Mouse (Mus musculus): ENCODE data around the gene Rbms1. TPM values are rescaled to one million over a fixed set of nuclear protein-coding genes. Genes with fewer than 3 reads are reported as not detected.
A peak's percentile ranks its signal among the peaks of the same experiment; 100 is the strongest.

Rbms1 gene
- total RNA-seq, 2 experiments from 2014 or later = 43.2 to 46.4 TPM

DNA sequence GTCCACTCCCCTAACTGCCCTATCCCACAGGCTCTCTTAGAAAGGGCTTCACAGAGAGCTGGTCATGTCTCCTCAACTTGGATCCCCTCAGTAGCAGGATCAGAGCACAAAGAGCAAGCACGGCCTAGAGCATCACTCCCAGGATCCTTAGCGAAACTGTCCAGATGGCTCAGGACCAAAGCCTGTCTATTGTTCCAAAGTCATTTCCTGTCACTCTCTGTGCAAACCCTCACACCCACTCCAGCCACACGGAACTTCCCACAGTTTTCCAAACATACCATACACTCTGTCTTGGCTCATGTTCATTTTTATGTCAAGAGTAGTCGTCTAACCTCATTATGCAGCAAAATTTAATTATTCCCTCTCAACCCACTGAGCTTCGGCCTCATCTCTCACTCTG, 40.6 kb downstream of the Rbms1 start:
- peak; percentile 47 to 50 for DNase-seq
- intact Hi-C loops (cut with DNase I) = loop anchor here (2.0 kb wide), 2 partner anchors 40 to 42 kb away; partner anchors contain the start of gene Rbms1

DNA sequence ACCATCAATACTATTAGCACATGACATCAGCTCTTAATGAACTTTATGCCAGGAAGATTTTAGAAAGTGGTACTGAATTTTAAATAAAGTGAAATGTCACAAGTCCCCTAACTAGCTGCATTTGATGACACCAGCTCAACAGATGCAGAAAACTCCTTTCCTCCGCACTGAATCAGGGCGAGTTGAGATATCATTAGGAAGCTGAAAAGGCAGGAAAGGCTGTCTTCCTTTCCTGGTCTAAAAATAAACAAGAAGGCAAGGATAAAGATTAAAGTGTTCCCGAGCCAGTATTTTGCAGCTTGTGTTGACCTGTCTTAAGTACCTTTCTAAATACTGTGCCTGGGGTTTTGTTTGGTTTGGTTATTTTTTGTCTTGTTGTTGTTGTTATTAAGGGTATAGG, 42.9 kb downstream of the Rbms1 start:
- intact Hi-C loops (cut with DNase I) = no loop called here
- no peak for DNase-seq

DNA sequence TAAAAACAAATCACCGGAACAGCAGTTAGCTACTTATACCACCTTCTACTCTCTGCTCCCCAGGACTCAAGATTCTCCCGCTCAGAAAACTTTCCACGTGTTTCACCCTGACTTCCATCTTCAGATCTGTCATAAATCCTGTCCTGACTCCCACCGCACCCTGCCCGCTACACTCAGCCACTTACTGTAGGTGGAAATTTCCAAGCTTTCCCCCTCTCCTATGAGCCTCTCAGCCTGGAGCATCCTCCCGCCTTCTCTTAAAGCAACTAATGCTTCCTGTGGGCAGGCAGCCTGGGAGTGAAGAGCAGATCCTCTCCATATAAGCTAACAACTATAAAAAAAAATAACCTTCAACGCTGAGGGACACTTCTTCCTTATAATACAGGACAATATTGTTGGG, 44.6 kb downstream of the Rbms1 start:
- DNase-seq = no peak
- intact Hi-C loops (cut with DNase I) = loop anchor here (5.0 kb wide), 1 partner anchor 379 kb away; no protein-coding TSS in a partner anchor

DNA sequence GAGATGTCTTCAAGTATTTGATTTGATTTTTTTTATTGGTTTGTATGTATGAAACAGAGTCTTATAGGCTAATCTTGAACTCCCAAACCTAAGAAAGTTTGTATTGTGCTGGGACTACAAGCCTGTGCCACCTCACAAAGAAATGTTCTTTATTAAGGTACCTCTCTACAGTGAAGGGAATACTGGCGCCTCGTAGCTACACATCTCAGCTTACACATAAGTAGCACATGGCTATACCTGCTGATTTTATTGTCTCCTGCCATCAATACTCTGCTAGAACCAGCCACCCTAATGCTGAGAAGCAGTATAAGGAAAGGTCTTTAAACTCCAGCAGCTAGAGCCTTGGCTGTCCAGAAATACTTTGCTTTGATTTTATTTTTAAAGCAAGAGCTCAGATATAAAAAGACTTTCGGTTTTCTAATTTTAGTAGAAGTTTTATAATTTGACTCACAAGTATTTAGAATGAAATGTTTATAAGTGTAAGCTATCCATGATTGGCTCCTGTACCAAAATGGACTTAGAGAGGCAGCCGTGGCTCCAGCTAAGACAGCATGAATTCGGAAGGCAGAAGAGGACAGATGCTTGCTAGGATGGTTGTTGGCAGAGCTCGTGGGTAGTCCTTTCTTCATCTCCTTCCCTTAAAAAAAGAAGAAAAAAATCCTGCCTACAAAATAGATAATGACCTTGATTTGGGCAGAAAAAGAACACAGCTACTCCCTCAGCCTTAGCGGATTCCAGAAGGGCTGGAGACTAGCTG, 48.3 kb downstream of the Rbms1 start:
- intact Hi-C loops (cut with DNase I) = loop anchor here (5.0 kb wide), 1 partner anchor 383 kb away; no protein-coding TSS in a partner anchor

DNA sequence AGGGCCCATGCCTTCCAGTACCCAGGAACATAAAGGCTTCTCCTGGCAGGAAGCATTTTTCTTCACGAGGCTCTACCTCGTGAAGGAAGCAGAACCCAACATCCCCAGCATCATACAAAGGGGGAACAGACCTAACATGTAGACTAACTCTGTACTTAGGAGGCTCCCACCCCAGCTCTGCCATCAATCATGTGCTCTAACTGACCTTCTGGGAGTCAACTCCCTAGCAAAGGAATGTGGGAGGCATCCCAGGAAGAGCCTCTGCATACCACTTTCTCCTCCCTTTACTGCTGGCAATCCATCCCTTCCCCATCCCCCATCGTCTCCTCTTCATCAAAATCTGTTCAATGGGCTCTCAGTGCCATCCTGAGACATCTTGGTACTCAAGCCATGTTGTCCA, 49.7 kb downstream of the Rbms1 start:
- no peak for DNase-seq
- intact Hi-C loops (cut with DNase I) = no loop called here

More for the DNA sequence above, 48.3 kb downstream of the Rbms1 start:
- no peak for DNase-seq

DNA sequence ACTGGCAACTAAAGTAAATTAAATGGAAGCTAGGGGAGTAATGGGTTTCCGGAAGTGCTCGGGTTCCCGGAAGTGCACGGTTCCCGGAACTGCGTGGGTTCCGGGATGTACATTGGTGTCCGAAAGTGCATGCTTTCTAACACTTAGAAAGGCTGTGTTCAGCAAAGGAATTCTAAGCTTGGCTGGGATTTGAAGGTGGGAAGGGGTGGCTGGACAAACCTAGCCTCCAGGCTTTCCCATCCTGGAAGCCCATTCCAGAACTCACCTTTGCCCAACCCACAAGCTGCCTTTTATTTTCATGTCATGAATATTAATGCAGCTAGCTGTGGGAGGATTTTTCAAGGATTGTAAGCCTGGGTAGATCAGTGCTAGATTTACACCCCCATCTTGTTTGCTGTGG, 51.3 kb downstream of the Rbms1 start:
- DNase-seq = no peak
- intact Hi-C loops (cut with DNase I) = no loop called here

DNA sequence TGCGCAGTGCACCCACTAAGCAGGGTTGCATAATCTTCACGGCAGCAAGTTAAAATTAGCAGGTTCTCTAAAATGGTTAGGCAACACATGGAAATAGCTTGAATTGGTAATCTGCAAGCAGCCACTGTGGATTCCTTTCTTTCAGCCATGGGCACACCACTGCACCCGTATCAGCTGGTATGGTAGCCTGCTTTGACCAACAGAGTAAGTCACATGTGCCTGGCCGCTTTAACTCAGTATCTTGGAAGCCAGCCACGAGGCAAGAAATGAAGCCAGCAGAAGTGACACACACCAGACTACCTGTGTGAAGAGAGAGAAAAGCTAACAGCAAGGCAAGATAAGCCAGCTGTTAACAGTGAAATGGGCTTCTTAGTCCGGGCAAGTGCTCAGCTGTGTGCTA, 52.2 kb downstream of the Rbms1 start:
- intact Hi-C loops (cut with DNase I) = no loop called here
- DNase-seq = peak; percentile 77 to 79

DNA sequence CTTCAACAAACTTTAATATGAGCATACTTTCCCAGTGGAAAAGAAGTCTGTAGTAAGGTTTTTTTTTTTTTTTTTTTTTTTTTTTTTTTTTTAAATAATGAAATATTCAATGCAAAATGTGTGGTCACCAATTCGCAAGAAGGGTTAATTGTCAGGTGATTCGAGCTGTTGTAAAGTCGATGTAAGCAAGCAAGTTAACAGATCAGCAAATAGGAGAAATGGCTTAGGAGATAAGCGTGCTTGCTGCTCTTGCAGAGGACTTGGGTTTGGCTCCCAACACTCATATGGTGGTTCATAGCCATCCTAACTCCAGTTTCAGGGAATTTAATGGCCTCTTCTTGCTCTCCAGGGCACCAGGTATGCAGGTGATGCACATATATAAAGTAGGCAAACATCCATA, 54.4 kb downstream of the Rbms1 start:
- intact Hi-C loops (cut with DNase I) = no loop called here

DNA sequence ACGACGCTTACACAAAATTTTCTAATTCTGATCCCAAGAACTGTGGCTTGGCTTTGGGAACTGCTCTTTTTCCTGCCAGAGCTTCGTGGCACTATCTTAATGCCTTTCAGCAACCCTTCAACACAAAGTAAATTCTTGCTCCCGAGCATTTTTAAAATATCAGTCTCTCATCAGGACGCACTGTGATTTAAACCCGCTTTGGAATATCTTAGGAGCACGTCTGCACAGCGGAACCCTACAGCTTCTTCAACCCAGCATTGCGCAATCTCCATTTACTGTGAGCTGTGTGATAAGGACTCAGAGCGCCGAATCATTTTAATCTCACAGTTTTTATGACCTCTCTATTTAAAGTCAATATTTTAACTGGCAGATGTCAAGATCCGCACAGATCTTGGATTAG, 54.9 kb downstream of the Rbms1 start:
- DNase-seq = no peak
- intact Hi-C loops (cut with DNase I) = no loop called here

More for the DNA sequence above, 54.4 kb downstream of the Rbms1 start:
- DNase-seq = no peak

DNA sequence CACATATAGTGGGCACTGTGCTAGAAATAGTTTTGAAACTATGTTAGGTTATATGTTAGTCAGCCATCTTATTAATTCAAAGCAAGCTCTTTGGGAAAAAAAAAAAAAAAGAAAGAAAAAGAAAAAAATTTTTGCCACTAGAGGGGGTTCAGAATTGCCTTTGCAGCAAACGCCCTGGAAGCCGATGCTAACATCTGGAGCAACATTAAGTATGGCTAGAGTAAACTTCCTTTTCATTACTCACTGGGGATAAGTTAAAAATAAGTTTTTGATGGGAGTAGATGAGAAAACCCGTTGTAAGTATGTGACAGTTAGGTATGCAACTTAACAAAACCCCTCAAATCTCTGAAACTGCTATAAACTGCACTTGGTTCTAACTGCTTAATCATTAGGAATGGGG, 57.7 kb downstream of the Rbms1 start:
- DNase-seq = no peak
- intact Hi-C loops (cut with DNase I) = loop anchor here (1.0 to 2.0 kb wide), 2 partner anchors 58 to 496 kb away; partner anchors contain the start of gene Rbms1

DNA sequence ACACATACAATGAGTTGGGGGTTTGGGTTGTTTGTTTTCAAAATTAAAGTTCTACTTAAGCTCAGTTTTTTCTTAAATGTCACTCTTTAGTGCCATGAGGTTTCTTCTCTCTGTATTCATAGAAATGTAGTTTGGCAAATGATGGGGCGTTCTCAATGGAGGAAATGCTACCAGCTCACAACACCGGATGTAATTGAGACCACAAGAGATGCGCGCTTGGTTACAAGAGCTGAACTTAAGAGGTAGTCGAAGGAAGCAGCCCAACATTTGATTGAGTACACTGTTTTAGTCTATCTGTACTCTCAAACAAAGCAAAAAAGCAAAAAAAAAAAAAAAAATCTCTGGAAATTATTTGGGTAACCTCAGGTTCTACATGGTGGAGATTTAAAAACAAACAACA, 58.9 kb downstream of the Rbms1 start:
- intact Hi-C loops (cut with DNase I) = loop anchor here (2.0 to 5.0 kb wide), 4 partner anchors 59 to 548 kb away; partner anchors contain the start of genes Itgb6 and Rbms1
- DNase-seq = no peak

DNA sequence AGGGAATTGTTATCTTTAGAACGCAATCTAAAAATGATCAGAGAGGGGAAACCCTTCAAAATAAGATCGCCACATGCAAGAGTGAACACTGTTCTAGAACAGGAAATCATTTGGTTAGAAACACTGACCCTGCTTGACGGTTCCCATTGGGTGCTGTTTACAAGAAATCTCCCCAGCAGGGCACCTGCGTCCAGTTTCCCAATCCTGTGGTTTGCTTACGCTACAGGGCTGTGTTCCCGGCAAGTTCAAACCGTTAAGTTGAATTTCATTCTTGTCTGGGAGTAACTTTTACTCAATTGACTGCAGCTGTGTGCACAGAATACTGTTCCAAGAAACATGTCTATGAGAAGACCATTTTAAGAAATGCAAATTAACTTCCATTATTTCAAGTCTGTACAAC, 59.5 kb downstream of the Rbms1 start:
- intact Hi-C loops (cut with DNase I) = loop anchor here (2.0 to 5.0 kb wide), 4 partner anchors 66 to 549 kb away; partner anchors contain the start of gene Itgb6
- no peak for DNase-seq

DNA sequence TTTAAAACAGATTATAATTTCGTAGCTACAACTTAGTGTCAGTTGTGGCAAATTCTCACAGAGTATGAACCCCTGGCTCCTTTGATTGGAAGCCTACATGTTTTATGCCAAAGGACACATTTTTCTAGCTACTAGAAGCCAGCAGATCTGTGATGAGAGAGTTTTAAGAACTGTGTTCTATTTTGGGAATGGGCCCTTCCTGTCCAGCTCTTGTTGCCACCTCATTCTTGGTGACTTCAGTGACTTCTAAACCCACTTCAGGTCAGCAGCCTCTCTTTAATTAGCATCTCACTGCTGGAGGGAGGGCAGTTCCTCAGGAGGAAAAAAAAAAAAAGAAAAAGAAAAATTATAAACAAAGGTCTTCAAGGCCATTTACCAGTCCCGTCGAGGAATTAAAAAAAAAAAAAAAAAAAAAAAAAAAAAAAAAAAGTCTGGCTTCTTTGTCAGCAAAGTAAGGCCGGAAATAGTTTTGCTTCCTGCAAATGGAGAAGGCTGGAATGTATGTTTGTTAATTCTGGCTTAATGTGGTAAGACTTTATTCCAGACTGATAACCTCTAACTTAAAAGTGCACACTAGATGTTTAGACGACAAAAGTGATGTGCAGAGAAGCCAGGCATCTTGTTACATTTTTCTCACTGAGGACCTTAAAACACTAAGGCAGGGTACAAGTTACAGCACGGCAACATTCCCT, 60.4 kb downstream of the Rbms1 start:
- intact Hi-C loops (cut with DNase I) = loop anchor here (1.0 to 5.0 kb wide), 5 partner anchors 65 to 550 kb away; partner anchors contain the start of gene Itgb6
- no peak for DNase-seq

DNA sequence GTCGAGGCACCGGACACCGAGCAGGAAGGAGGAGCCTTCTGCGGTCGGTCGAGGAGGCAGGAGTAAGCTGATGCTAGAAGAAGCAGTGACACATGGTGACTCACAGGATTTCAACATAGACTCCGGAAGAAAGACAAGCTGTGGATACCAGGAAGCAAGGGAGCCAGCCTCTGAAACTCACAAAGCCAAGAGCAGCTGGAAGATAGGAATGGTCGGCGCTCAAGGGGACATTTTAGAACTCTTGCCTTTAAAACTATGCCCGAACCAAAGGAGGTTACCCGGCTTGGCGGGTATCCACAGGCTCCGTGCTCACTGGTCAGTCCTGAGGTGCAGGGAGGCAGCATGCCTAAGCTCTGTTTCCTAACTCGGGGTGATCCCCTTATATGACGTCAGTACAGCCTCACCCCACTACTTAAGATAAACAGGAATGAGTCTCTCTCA, 61.5 kb downstream of the Rbms1 start:
- peak; percentile 56 to 73 for DNase-seq
- intact Hi-C loops (cut with DNase I) = loop anchor here (2.0 to 5.0 kb wide), 4 partner anchors 21 to 551 kb away; partner anchors contain the start of gene Itgb6

DNA sequence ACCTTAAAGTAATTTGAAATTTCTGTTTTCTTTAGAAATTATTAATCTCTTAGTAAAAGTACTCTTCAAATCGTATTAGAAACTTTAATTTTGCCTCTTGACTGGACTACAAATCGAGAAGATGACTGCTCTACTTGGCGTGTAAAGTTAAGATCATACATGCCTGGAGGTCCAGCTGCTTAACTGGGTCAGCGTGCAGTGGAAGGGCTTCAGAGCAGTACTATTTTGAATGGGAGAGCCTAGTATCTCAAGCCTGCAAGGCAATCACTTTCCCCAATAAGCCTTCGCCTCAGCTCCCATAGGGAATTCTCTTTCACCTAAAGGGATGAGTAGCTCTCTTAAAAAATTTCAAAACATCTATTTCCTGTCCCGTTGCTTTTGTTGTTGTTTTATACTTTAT, 62.0 kb downstream of the Rbms1 start:
- intact Hi-C loops (cut with DNase I) = loop anchor here (2.0 to 5.0 kb wide), 4 partner anchors 20 to 551 kb away; partner anchors contain the start of gene Itgb6
- no peak for DNase-seq

DNA sequence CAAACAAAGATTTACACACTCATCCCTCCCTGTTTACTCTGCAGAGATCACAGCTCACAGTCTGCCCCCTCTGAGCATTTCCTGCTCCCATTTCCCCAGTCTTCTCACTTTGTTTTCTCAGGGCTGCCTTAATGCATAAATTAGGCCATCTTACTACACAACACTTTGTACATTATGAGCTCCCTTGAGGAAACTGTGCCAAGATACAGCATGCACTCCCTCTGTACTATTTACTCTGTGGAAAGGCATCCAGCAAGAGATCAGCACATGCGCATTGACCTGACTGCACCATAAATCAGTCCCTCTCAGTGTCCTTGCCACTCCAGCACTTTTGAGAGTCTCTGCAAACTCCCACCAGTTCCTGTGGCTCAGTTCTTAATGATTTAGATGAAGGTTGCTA, 70.0 kb downstream of the Rbms1 start:
- intact Hi-C loops (cut with DNase I) = no loop called here
- DNase-seq = no peak

DNA sequence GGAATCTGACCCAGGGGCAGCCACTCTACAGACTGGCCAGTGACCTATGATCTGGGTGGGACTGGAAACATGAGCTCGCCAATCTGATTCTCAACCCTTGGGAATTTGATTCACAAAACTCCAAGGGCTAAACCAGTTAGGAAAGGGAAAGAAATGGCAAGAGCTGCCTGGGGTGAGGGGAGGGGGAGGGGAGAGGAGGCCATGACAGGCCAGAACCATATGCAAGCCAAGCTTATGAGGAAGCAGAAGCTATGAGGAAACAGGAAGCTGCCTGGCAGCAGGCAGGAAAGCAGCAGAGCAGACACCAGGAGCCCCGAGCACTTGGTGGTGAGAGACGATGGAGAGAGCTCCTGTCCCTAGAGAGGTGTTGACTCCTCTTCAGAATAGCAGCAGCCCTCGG, 79.1 kb downstream of the Rbms1 start:
- intact Hi-C loops (cut with DNase I) = no loop called here
- DNase-seq = no peak

DNA sequence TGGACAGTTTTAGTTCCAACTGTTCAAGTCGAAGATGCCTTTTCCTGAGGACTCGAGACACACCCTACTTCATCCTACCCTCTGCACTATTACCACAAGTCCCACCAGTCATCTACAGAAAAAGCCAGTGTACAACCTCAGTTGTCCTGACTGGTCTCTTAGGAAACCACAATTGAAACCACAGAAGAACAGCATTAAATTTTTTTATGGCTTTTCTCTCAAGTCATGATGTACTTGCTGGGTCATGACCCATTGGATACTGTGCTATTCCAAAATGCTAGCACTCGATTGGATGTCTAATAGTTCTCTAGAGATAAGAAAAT, 80.0 kb downstream of the Rbms1 start:
- DNase-seq = no peak
- intact Hi-C loops (cut with DNase I) = no loop called here

DNA sequence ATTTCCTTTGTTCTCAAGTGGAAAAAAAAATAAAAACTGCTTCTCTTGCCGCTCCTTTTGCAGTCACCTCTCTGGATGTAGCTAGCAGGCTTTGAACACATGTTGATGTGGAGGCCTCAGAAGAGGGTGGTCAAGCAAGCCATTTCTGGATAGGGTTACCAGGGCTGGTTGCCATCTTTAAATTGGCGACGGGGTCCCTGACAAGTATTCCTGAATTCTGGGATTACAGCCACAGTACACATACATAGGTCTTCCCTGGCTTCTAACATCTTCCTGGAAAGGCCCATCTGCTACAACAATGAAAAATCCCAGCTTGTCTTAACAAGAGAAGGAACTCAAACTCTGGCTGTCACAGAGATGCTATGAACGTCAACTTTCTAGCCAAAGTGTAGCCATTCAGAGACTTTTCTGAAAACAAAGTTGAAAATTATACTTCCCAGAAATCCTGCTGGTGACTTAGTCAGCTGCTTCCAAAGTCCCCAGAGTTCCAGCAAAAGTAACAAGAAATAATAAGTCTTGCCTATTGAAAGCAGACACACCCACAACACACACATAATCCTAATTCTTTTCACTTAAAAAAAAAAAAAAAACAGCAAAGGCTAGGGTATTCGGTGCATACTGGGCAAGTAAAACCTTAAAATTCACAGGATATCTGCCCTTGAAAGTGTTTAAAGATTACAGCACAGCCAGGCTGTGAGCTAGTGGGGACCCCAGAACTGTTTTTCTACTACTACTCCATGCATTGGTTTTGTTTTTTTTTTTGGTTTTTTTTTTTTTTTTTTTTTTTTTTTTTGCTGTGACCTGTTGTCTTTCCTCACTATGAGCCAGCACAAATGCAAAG, 80.6 kb downstream of the Rbms1 start:
- DNase-seq = no peak
- intact Hi-C loops (cut with DNase I) = no loop called here

DNA sequence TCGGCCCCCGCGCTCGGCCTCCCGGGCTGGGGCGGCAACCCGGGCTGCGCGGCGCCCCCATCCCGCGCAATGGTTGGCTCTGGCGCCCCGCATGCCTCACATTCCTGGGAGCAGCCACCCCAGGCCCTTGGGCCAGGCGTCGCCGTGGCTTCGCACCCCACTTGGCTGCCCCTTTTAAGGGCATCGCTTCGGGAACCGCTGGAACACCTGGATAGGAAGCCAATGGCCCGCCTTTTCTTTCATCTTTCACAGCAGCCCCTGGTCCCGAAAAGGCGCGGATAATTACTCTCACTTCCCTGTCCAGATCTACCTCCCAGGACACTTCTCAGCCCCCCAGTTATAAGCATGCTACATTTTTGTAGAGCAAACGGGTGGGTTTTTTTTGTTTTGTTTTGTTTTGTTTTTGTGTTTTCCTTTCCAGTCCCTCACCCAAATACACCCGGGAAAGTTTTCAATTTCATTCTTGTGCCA, 81.4 kb downstream of the Rbms1 start:
- no peak for DNase-seq
- intact Hi-C loops (cut with DNase I) = loop anchor here (2.0 kb wide), 6 partner anchors 19 to 521 kb away; no protein-coding TSS in a partner anchor

All from heart, postnatal 36 days (tissue).